Mouse (Mus musculus): ENCODE results near the gene Zdhhc1.

The Zdhhc1 gene

GRCm38 (mm10) chr8:105461085-105461803 is 35.5 kb downstream of the Zdhhc1 start:
- no peak for DNase-seq (ENCODE audit: low spot score in 2 of 2)

DNA sequence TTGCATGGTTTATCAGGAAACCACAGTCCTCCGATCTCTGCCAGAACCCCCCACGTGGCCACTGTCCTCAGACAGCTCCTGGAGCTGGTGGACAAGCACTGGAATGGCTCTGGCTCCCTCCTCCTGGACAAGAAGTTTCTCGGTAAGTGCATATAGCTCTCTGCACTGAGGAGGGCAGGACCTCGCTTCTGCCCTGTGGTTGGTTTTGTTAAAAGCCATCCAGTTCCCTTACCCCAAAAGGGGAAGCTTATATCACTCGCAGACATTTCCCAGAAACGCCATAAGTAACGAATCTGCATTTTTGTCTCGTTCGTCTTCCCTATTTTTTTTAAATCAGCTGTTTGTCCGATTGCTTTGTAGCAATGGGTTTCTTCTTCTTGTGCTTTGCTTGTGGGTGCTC is 41.5 kb downstream of the Zdhhc1 start:
- DNase-seq (ENCODE audit: low spot score in 2 of 2): no peak

DNA sequence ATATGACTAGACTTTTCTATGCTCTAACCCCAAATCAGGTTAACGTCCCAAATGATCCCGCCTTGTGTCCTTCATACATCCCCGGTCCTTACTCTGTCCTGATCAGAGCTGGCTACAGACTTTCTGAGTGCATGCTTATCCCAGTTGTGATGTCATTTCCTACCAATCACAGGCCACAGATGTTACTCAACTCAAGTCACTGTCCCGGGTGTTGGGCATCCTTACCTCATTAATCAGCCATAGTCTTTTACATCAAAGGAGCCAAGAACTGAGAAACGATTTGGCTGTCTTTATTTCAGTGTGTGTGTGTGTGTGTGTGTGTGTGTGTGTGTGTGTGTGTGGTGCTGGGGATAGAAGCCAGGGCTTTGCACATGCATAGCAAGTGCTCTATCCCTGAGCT is 42.6 kb downstream of the Zdhhc1 start:
- no peak for DNase-seq (ENCODE audit: low spot score in 2 of 2)

GRCm38 (mm10) chr8:105453296-105453695 is 43.4 kb downstream of the Zdhhc1 start:
- no peak for DNase-seq (ENCODE audit: low spot score in 2 of 2)

- no peak for DNase-seq (ENCODE audit: low spot score in 2 of 2)
Measured at GRCm38 (mm10) chr8:105451903-105452603, 44.6 kb downstream of the Zdhhc1 start.

DNA sequence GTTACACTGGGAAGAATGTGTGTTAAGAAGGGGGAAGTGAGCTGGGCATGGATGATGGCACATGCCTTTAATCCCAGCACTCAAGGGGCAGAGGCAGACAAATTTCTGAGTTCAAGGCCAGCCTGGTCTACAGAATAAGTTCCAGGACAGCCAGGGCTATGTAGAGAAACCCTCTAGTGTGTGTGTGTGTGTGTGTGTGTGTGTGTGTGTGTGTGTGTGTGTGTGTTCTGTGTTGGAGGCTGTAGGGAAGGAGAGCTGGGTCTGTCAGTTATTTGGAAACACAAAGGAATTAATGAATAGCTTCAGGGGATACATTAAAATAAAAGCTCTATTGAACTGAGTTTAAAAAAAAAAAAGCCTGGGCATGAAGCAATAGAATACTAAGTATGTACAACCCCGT is 45.7 kb downstream of the Zdhhc1 start:
- no peak for DNase-seq (ENCODE audit: low spot score in 2 of 2)

DNA sequence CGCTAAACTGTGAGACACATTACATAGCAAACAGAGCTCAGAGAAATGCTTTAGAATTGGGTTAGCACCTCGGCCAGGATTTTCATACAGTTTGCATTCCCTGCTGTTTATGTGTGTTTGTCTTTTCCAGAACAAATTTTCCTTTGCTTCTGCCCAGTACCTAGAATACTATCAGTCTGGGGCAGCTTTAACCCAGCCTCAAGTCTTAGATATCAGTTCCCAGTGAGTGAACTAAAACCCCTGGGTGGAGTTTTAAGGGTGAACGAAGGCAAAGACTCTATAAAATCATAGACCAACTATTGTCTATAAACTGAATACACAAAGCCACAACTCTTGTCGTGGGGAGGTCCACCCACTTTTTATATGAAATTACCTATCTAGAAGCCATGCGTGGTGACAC is 48.1 kb downstream of the Zdhhc1 start:
- no peak for DNase-seq (ENCODE audit: low spot score in 2 of 2)

- DNase-seq (ENCODE audit: low spot score in 2 of 2): no peak
Measured at GRCm38 (mm10) chr8:105448188-105448587, 48.5 kb downstream of the Zdhhc1 start.

- DNase-seq (ENCODE audit: low spot score in 2 of 2): no peak
Measured at GRCm38 (mm10) chr8:105446127-105446552, 50.6 kb downstream of the Zdhhc1 start.

DNA sequence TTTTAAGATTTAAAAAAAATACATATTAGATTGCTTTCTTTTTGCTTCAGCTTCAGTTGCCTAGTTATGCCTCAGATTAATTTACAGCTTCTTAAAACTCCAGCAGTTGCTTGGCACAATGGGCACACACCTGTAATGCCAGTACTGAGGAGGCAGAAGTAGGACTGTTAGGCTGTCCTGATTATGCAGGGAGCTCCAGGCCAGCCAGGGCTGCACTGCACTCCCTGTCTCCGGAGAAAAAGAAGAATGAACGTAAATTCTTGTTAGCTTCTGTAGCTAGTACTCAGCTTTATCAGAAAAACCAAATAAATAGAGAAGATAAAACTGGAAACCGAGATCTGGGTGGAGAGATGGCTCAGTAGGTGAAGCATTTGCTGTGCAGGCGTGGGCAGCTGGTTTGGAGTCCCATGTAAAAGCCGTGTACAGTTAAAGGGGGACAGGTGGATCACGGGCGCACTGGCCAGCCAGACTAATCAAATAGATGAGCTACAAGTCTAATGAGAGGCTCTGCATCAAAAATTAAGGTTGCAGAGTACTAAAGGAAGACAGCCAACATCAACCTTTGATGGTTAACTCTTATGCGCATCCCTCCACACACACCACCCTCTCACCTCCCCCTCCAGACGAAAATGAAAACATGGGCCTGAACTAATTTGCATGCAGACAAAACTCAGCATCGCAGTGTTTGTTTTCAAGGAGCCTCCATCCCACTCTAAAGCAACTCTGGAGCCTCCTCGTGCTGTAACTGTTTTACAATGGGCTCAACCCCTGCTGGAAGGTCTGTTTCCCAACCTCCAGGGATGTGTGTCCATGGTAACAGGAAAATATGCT is 51.2 kb downstream of the Zdhhc1 start:
- DNase-seq (ENCODE audit: low spot score in 2 of 2): no peak

GRCm38 (mm10) chr8:105442661-105443060 is 54.0 kb downstream of the Zdhhc1 start:
- DNase-seq (ENCODE audit: low spot score in 2 of 2): no peak

- peak; percentile 8 to 66 for DNase-seq (ENCODE audit: low spot score in 2 of 2)
Measured at GRCm38 (mm10) chr8:105441433-105441832, 55.3 kb downstream of the Zdhhc1 start.

- peak; percentile 35 to 56 for DNase-seq (ENCODE audit: low spot score in 2 of 2)
Measured at GRCm38 (mm10) chr8:105438865-105439264, 57.8 kb downstream of the Zdhhc1 start.

DNA sequence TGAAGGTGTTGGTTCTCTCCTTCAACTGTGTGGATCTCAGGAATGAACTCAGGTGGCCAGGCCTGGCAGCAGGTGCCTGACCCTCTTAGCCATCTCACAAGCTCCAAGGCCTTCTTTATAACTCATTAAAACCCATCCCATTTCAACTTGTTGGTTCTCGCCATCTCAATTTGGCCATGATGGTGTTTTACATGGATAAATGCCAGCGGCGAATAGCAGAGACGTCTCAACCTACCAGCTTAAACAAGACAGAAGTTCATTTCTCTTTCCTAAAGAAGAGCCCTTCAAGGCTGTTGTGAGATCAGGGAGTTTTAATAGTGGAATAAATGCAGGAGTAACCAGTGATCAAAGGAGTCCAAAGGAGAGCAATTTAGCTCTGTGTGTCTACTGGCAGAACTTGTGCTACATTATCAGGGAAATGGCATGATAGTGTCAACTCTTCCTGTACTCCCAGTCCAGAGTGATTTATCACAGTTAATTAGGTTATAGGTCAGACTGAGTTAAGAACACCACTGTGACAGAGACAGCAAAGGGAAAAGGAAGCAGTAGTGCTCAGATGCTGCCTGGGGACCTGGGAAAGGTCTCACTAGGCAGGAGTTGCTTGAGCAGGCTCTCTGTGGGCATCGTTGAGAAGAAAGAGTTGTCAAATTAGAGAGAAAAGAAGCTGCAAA is 59.5 kb downstream of the Zdhhc1 start:
- no peak for DNase-seq (ENCODE audit: low spot score in 2 of 2)

GRCm38 (mm10) chr8:105436218-105436617 is 60.5 kb downstream of the Zdhhc1 start:
- DNase-seq (ENCODE audit: low spot score in 2 of 2): no peak

DNA sequence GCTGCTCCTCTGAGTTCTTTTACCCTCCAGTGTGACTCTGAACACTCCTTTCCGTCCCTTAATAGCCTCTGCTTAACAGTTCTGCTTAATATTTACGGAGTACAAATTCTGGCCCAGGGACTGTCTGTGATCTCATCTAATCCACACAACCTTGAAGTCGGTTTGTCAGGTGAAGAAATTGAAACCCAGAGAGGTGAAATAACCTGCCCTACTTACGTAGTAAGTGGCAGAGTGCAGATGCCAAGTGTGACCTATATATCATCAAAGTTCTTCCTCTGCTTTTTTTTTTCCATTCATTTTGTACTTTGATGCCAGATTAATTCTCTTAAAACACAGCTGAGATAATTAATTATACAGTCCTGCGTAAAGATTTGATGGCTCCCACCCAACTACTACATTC is 62.6 kb downstream of the Zdhhc1 start:
- peak in 1 of 2 experiments; percentile 9 for DNase-seq (ENCODE audit: low spot score in 2 of 2)

GRCm38 (mm10) chr8:105433511-105433910 is 63.2 kb downstream of the Zdhhc1 start:
- peak in 1 of 2 experiments; percentile 9 for DNase-seq (ENCODE audit: low spot score in 2 of 2)

DNA sequence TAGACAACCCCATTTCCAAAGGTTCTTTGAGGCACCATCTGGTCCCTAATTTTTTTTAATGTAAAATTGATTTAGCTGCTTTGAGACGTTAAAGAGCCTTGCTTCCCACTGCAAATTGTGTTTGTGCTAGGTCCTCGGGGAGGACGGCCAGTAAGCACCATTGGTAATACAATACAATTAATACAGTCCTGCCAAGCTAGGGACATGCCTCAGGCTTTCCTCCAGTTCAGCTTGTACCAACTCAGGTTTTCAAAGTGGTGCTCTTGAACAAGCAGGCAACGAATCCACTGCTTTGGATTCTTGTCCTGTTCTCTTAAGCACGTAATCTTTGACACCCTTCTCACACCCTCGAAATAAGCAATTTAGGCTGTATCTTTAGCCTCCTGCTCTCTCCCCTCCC is 63.7 kb downstream of the Zdhhc1 start:
- DNase-seq (ENCODE audit: low spot score in 2 of 2): no peak

- DNase-seq (ENCODE audit: low spot score in 2 of 2): no peak
Measured at GRCm38 (mm10) chr8:105431743-105432515, 64.8 kb downstream of the Zdhhc1 start.

GRCm38 (mm10) chr8:105426878-105427277 is 69.8 kb downstream of the Zdhhc1 start:
- no peak for DNase-seq (ENCODE audit: low spot score in 2 of 2)
